Comparison of ENCODE assay signal across 25 mouse cellular contexts in genomic region chr4:39833634-39834033, GRCm38 (mm10).
"Had no signal": no experiment of that assay in that cellular context is flagged by ENCODE, and none has a peak within 500 bp of the region (broad histone marks: within the 10 kb centered on the region; RNA-seq: fewer than 3 reads in every experiment).

No protein-coding gene starts in this region.

- H3K9ac ChIP-seq: heart, embryonic 12.5 days; hindbrain, embryonic 13.5 days; hindbrain, embryonic 15.5 days; kidney, embryonic 15.5 days; limb, embryonic 13.5 days; limb, embryonic 15.5 days; liver, embryonic 12.5 days had no signal

- H3K4me3 ChIP-seq: gastrocnemius, adult 2 months; heart, embryonic 10.5 days; heart, embryonic 12.5 days; hindbrain, embryonic 10.5 days; hindbrain, embryonic 13.5 days; hindbrain, embryonic 15.5 days; kidney, embryonic 15.5 days; limb, embryonic 13.5 days; limb, embryonic 15.5 days; liver, embryonic 12.5 days had no signal

- H3K36me3 ChIP-seq: heart, embryonic 10.5 days; heart, embryonic 12.5 days; hindbrain, embryonic 10.5 days; hindbrain, embryonic 13.5 days; hindbrain, embryonic 15.5 days; kidney, embryonic 15.5 days; limb, embryonic 13.5 days; limb, embryonic 15.5 days; liver, embryonic 12.5 days had no signal

- H3K9me3 ChIP-seq: heart, embryonic 10.5 days; heart, embryonic 12.5 days; hindbrain, embryonic 10.5 days; hindbrain, embryonic 13.5 days; hindbrain, embryonic 15.5 days; kidney, embryonic 15.5 days; limb, embryonic 13.5 days; limb, embryonic 15.5 days; liver, embryonic 12.5 days had no signal

- DNase-seq: gastrocnemius, adult 2 months; gastrocnemius, postnatal 10 days; gastrocnemius, postnatal 25 days; heart, adult 18-20 months; heart, postnatal 10 days; heart, postnatal 4 days; kidney, adult 11 months; kidney, adult 2 months; kidney, adult 9 months; kidney, postnatal 10 days; kidney, postnatal 36 days; layer of hippocampus, adult 9-11 months; layer of hippocampus, postnatal 36 days; left cerebral cortex, postnatal 4 days had no signal

- H3K27ac ChIP-seq: gastrocnemius, adult 2 months; heart, embryonic 10.5 days; hindbrain, embryonic 10.5 days; hindbrain, embryonic 13.5 days; hindbrain, embryonic 15.5 days; hindbrain, postnatal 0 days; kidney, embryonic 15.5 days; limb, embryonic 13.5 days; limb, embryonic 15.5 days; liver, embryonic 12.5 days had no signal

- H3K27me3 ChIP-seq: heart, embryonic 12.5 days; hindbrain, embryonic 13.5 days; hindbrain, embryonic 15.5 days; kidney, embryonic 15.5 days; limb, embryonic 13.5 days; limb, embryonic 15.5 days; liver, embryonic 12.5 days had no signal

- ATAC-seq: hindbrain, postnatal 0 days; intestine, embryonic 16.5 days; liver, embryonic 12.5 days had no signal

- H3K4me1 ChIP-seq: heart, embryonic 10.5 days; heart, embryonic 12.5 days; hindbrain, embryonic 10.5 days; hindbrain, embryonic 13.5 days; hindbrain, embryonic 15.5 days; kidney, embryonic 15.5 days; limb, embryonic 13.5 days; limb, embryonic 15.5 days; liver, embryonic 12.5 days had no signal

- H3K4me2 ChIP-seq: heart, embryonic 12.5 days; hindbrain, embryonic 13.5 days; hindbrain, embryonic 15.5 days; kidney, embryonic 15.5 days; limb, embryonic 13.5 days; limb, embryonic 15.5 days; liver, embryonic 12.5 days had no signal
